Mouse (Mus musculus) layer of hippocampus, adult 6 months (tissue): Measurements from ENCODE around the gene Slc26a11. TPM values are rescaled to one million over a fixed set of nuclear protein-coding genes. Genes with fewer than 3 reads are reported as not detected.

ENCODE experiments used
- long read RNA-seq, 2 experiments: library from polyadenylated mRNA; unstranded; transcript quantifications; one replicate each; pipeline ENCODE4 v2.0.0; 2019 to 2020
- microRNA-seq: library from miRNA; unstranded; fragments of <30 nt; microRNA quantifications from one replicate; pipeline ENCODE4 v1.2.0, GENCODE M21; 2020
- polyA plus RNA-seq: library from polyadenylated mRNA; unstranded; fragments of <200 nt; fragmentation: Nextera tagmentation; gene quantifications from 2 replicates; pipeline ENCODE4 v1.2.3, GENCODE M21; 2021

Gene Slc26a11
- polyA plus RNA-seq = 3.8 and 4.6 TPM in 2 replicates
- long read RNA-seq, experiment 1, transcript Slc26a11-201 (17 exons, 2,695 nt) = major isoform, 9 of 9 reads
- long read RNA-seq, experiment 1, partial matches to known transcripts = 0 of 9 reads
- long read RNA-seq, experiment 1, other reads (novel, unspliced or antisense) = 0 of 9 reads
- long read RNA-seq, experiment 2, transcript Slc26a11-201 (17 exons, 2,695 nt) = major isoform, 22 of 28 reads
- long read RNA-seq, experiment 2, partial matches to known transcripts = 2 of 28 reads
- long read RNA-seq, experiment 2, other reads (novel, unspliced or antisense) = 3 of 28 reads

GRCm38 (mm10) chr11:119355443-119356385 is at the start of gene Slc26a11, which contains the start of gene Sgsh:
Gene Slc26a11, plus strand, starts transcription at chr11:119355557.
Gene Sgsh, minus strand, starts transcription at chr11:119355536.

DNA sequence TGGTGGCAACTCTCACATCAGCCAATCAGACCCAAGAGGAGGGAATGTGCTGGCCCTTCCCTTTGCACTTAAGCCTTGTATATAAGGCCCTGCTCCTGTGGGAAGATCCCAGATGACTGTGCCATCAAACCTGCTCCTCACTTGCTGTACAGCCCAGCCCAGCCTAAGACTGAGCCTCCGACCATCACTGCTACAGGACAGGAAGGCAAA is 47.8 kb upstream of the Slc26a11 start, which contains the start of gene Card14:
Gene Card14, plus strand, starts transcription at position 111 of the 210 bp plus-strand sequence.

GRCm38 (mm10) chr11:119392800-119393482 is 37.6 kb downstream of the Slc26a11 start, which contains the start of gene Rnf213:
Gene Rnf213, plus strand, starts transcription at chr11:119393100.

Small RNAs within 50 kb of the gene (microRNA-seq; reads per million reads assigned to microRNA genes)
- gene Mir1932 = not detected

Other genes with a start within 250 kb of the Slc26a11 start
- gene Tbc1d16, start 127.1 kb upstream of the Slc26a11 start, polyA plus RNA-seq = 6.9 and 8.0 TPM in 2 replicates
- 0.84 and 1.2 TPM in 2 replicates for gene Ccdc40, start 127.0 kb upstream of the Slc26a11 start, polyA plus RNA-seq
- gene Gaa, start 87.7 kb upstream of the Slc26a11 start, polyA plus RNA-seq = 283 and 305 TPM in 2 replicates
- 199 and 201 TPM in 2 replicates for gene Eif4a3, start 55.5 kb upstream of the Slc26a11 start, polyA plus RNA-seq
- 0.05 TPM in 1 of 2 replicates, not detected in the other for gene Card14, start 47.8 kb upstream of the Slc26a11 start, polyA plus RNA-seq
- gene Sgsh, start within 50 bp of the Slc26a11 start, polyA plus RNA-seq = 3.1 and 3.5 TPM in 2 replicates
- 0.93 and 0.97 TPM in 2 replicates for gene Rnf213, start 37.5 kb downstream of the Slc26a11 start, polyA plus RNA-seq
- 7.2 and 7.6 TPM in 2 replicates for gene Endov, start 135.8 kb downstream of the Slc26a11 start, polyA plus RNA-seq
- gene Nptx1, start 192.2 kb downstream of the Slc26a11 start, polyA plus RNA-seq = 201 and 214 TPM in 2 replicates
- 17.2 and 19.7 TPM in 2 replicates for gene Rptor, start 247.3 kb downstream of the Slc26a11 start, polyA plus RNA-seq